Mouse (Mus musculus): ENCODE results near the gene Pla2g2d. TPM values are rescaled to one million over a fixed set of nuclear protein-coding genes. Genes with fewer than 3 reads are reported as not detected.
"Not testable (repeated sequence)": the region's sequence is repeated elsewhere in the genome, so short reads cannot be mapped to it uniquely, and the experiment has no call there.

Gene Pla2g2d
- polyA plus RNA-seq, 1 experiment from 2014 or later, result 0.41 TPM

- H3K36me3 ChIP-seq (ENCODE audit: control insufficient read depth, insufficient read depth, low read length), result no peaks in the 10 kb centered on the region
- no peaks in the 10 kb centered on the region for H3K27me3 ChIP-seq (ENCODE audit: control insufficient read depth, insufficient read depth, low read length)
- no peak overlapping the region for H3K9ac ChIP-seq (ENCODE audit: low read length)
- no peaks in the 10 kb centered on the region for H3K4me1 ChIP-seq (ENCODE audit: control insufficient read depth, insufficient read depth, low read length)
- no peak overlapping the region for H3K27ac ChIP-seq (ENCODE audit: low read depth, low read length)
- ATAC-seq (ENCODE audit: low FRiP score) (no peak), DNase-seq (ENCODE audit: low spot score, missing footprints) (no peak)
- no peak overlapping the region for H3K4me2 ChIP-seq
- no peaks in the 10 kb centered on the region for H3K9me3 ChIP-seq (ENCODE audit: control insufficient read depth, low read length)
- WGBS, result 85% methylated on average over 8 of the region's 8 CpGs
- no peak overlapping the region for H3K4me3 ChIP-seq (ENCODE audit: low read depth, low read length)
Measured at GRCm38 (mm10) chr4:138806160-138806559, 30.6 kb downstream of the Pla2g2d start.

DNA sequence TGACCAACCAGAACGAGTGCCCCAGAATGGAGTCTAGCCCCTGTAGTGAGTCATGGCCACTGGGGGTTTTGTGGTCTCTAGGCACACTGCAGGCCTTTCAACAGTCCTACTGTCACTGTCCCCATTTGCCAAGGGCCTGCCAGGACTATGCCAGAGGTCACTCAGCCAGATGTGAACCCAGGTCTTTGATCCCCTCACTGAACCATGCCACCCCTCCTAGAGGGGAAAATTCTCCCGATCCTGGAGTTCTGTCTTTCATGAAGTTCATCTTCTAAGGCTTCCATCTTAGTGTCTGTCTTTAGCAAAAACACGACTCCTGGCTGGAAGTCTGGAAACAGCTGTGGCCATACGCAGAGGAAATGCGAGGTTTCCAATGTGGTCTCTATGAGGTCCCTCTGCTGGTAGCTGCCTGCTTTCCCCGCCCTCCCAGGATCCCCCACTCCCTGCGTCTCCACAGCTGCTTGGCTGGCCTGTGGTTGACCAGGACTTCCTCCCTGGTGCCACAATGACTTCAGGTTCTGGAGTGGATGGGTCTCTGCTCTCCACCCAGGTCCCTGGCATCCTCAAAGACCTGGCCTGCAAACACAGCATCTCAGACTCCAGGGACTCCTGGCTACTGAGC lies 31.5 kb downstream of the Pla2g2d start:
- no peak overlapping the region for H3K4me3 ChIP-seq (ENCODE audit: low read depth, low read length)
- DNase-seq (ENCODE audit: low spot score, missing footprints) (no peak), ATAC-seq (ENCODE audit: low FRiP score) (no peak)
- 73% methylated on average over 7 of the region's 7 CpGs for WGBS
- no peak overlapping the region for H3K9ac ChIP-seq (ENCODE audit: low read length)
- no peak overlapping the region for H3K27ac ChIP-seq (ENCODE audit: low read depth, low read length)
- no peaks in the 10 kb centered on the region for H3K4me1 ChIP-seq (ENCODE audit: control insufficient read depth, insufficient read depth, low read length)
- no peaks in the 10 kb centered on the region for H3K9me3 ChIP-seq (ENCODE audit: control insufficient read depth, low read length)
- H3K36me3 ChIP-seq (ENCODE audit: control insufficient read depth, insufficient read depth, low read length), result no peaks in the 10 kb centered on the region
- H3K27me3 ChIP-seq (ENCODE audit: control insufficient read depth, insufficient read depth, low read length), result no peaks in the 10 kb centered on the region
- no peak overlapping the region for H3K4me2 ChIP-seq

DNA sequence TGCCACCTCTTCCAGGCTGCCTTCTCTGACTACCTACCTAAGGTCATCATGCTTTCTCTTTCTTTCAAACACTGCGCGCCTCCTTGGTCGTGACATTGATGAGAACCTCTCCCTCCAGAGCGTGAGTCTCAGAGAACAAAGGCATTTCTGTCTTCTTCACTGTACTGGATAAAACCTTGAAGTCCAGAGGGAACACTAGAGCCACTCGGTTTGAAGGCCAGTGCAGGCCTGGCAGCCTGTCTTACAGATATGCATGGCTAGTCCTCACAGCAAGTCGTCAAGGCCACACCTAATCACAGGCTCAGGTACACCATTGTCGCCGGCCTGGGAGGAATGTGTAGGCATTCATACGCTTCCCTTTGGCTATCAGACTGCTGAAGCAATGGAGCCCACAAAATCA lies 40.6 kb downstream of the Pla2g2d start:
- 86% methylated on average over 9 of the region's 9 CpGs for WGBS
- Histone ChIP-seq H3K36me3 (ENCODE audit: control insufficient read depth, insufficient read depth, low read length) (no peaks in the 10 kb centered on the region), H3K4me3 (ENCODE audit: low read depth, low read length) (no peak overlapping the region), H3K4me1 (ENCODE audit: control insufficient read depth, insufficient read depth, low read length) (peaks cover 2% of the 10 kb centered on the region; the same call in 1 of the 2 replicates), H3K27me3 (ENCODE audit: control insufficient read depth, insufficient read depth, low read length) (no peaks in the 10 kb centered on the region), H3K9ac (ENCODE audit: low read length) (no peak overlapping the region), H3K4me2 (no peak overlapping the region), H3K27ac (ENCODE audit: low read depth, low read length) (no peak overlapping the region), H3K9me3 (ENCODE audit: control insufficient read depth, low read length) (no peaks in the 10 kb centered on the region)
- ATAC-seq (ENCODE audit: low FRiP score) (no peak), DNase-seq (ENCODE audit: low spot score, missing footprints) (no peak)

DNA sequence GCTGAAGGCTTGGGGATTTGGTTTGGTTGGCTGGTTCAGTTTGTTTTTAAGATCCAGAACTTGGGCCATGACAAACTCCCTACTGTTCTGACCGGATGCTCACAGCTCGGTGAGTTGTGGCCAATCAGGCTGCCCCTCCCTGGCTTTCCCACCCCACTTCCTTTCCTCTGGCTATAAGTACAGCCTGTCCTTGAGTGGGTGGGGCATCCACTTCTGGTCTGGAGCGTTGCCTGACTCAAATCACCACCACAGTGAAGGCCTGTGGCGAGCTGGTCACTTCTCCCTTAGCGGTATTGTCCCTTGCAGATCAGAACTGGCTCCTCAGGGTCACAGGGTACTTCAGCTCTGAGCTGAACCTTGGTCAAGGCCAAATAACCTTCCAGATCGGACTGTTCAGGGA lies 42.2 kb downstream of the Pla2g2d start:
- H3K27me3 ChIP-seq (ENCODE audit: control insufficient read depth, insufficient read depth, low read length), result no peaks in the 10 kb centered on the region
- H3K36me3 ChIP-seq (ENCODE audit: control insufficient read depth, insufficient read depth, low read length), result no peaks in the 10 kb centered on the region
- WGBS, result 83% methylated on average over 6 of the region's 6 CpGs
- no peak overlapping the region for H3K4me3 ChIP-seq (ENCODE audit: low read depth, low read length)
- peaks cover 2% of the 10 kb centered on the region; the same call in 1 of the 2 replicates for H3K4me1 ChIP-seq (ENCODE audit: control insufficient read depth, insufficient read depth, low read length)
- H3K9ac ChIP-seq (ENCODE audit: low read length), result no peak overlapping the region
- no peak overlapping the region for H3K4me2 ChIP-seq
- DNase-seq (ENCODE audit: low spot score, missing footprints) (no peak), ATAC-seq (ENCODE audit: low FRiP score) (no peak)
- no peak overlapping the region for H3K27ac ChIP-seq (ENCODE audit: low read depth, low read length)
- H3K9me3 ChIP-seq (ENCODE audit: control insufficient read depth, low read length), result no peaks in the 10 kb centered on the region; the same call in 1 of the 2 replicates

DNA sequence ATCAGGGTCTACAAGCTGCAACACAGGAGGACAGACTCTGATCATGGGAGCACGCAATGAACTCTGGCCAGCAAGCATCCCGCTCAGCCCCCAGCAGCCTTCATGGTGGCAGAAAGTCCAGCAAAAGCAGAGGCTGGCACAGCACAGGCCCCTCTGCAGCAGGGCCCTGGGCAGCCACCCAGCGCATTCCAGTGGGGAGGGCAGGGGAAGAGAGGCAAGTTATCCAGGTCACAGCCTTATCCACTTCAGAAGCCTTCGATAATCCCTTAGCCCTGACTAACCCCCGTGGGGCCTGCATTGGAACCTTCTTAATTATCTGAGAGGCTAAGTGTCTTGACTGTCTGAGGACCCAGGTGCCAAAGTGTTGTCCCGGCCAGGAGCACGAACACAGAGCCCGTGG lies 43.6 kb downstream of the Pla2g2d start:
- DNase-seq (ENCODE audit: low spot score, missing footprints) (no peak), ATAC-seq (ENCODE audit: low FRiP score) (no peak)
- H3K27me3 ChIP-seq (ENCODE audit: control insufficient read depth, insufficient read depth, low read length), result no peaks in the 10 kb centered on the region
- 35% methylated on average over 8 of the region's 8 CpGs for WGBS
- H3K9ac ChIP-seq (ENCODE audit: low read length), result no peak overlapping the region
- no peaks in the 10 kb centered on the region; the same call in 1 of the 2 replicates for H3K9me3 ChIP-seq (ENCODE audit: control insufficient read depth, low read length)
- H3K27ac ChIP-seq (ENCODE audit: low read depth, low read length), result no peak overlapping the region
- no peaks in the 10 kb centered on the region for H3K36me3 ChIP-seq (ENCODE audit: control insufficient read depth, insufficient read depth, low read length)
- peaks cover 2% of the 10 kb centered on the region; the same call in 1 of the 2 replicates for H3K4me1 ChIP-seq (ENCODE audit: control insufficient read depth, insufficient read depth, low read length)
- no peak overlapping the region for H3K4me2 ChIP-seq
- no peak overlapping the region for H3K4me3 ChIP-seq (ENCODE audit: low read depth, low read length)

DNA sequence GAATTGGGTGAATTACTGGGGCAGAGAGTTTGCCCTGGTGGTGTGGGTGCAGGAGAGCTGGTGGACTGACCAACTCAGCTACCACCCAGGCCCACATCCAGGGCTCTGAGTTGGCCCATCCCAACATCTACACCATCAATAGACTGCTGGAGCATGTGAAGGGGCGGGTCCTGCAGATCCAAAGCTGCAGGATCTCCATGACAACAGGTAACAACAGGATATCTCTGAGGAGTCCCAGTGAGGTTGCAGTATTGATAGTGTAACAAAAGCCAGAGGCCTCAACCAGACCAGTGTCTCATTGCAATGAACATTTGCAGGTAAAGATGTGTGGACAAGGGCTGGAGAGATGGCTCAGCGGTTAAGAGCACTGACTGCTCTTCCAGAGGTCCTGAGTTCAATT lies 45.5 kb downstream of the Pla2g2d start:
- no peak for ATAC-seq (ENCODE audit: low FRiP score)
- no peak overlapping the region for H3K9ac ChIP-seq (ENCODE audit: low read length)
- WGBS, result 82% methylated on average over 2 of the region's 2 CpGs

DNA sequence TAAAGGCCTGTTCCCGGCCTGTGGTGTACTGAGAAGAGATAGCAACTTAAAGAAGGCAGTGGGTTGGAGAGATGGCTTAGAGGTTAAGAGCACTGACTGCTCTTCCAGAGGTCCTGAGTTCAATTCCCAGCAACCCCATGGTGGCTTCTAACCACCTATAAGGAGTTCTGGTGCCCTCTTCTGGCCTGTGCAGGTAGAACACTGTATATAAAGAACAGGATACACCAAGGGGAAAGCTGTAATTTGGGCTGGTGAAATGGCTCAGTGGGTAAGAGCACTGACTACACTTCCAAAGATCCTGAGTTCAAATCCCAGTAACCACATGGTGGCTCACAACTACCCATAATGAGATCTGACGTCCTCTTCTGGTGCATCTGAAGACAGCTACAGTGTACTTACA lies 48.6 kb downstream of the Pla2g2d start:
- not testable (repeated sequence) for H3K36me3 ChIP-seq (ENCODE audit: control insufficient read depth, insufficient read depth, low read length); H3K4me1 ChIP-seq (ENCODE audit: control insufficient read depth, insufficient read depth, low read length); DNase-seq (ENCODE audit: low spot score, missing footprints); ATAC-seq (ENCODE audit: low FRiP score); H3K4me2 ChIP-seq; H3K9ac ChIP-seq (ENCODE audit: low read length); H3K27ac ChIP-seq (ENCODE audit: low read depth, low read length); H3K27me3 ChIP-seq (ENCODE audit: control insufficient read depth, insufficient read depth, low read length); H3K9me3 ChIP-seq (ENCODE audit: control insufficient read depth, low read length); H3K4me3 ChIP-seq (ENCODE audit: low read depth, low read length)
- WGBS, result 78% methylated on average over 2 of the region's 2 CpGs

More for the DNA sequence above, 45.5 kb downstream of the Pla2g2d start:
- no peak for DNase-seq (ENCODE audit: low spot score, missing footprints)
- no peaks in the 10 kb centered on the region for H3K36me3 ChIP-seq (ENCODE audit: control insufficient read depth, insufficient read depth, low read length)
- H3K4me3 ChIP-seq (ENCODE audit: low read depth, low read length), result no peak overlapping the region
- no peak overlapping the region for H3K4me2 ChIP-seq
- H3K4me1 ChIP-seq (ENCODE audit: control insufficient read depth, insufficient read depth, low read length), result peaks cover 2% of the 10 kb centered on the region; the same call in 1 of the 2 replicates
- no peaks in the 10 kb centered on the region; the same call in 1 of the 2 replicates for H3K9me3 ChIP-seq (ENCODE audit: control insufficient read depth, low read length)
- no peaks in the 10 kb centered on the region for H3K27me3 ChIP-seq (ENCODE audit: control insufficient read depth, insufficient read depth, low read length)
- H3K27ac ChIP-seq (ENCODE audit: low read depth, low read length), result no peak overlapping the region

DNA sequence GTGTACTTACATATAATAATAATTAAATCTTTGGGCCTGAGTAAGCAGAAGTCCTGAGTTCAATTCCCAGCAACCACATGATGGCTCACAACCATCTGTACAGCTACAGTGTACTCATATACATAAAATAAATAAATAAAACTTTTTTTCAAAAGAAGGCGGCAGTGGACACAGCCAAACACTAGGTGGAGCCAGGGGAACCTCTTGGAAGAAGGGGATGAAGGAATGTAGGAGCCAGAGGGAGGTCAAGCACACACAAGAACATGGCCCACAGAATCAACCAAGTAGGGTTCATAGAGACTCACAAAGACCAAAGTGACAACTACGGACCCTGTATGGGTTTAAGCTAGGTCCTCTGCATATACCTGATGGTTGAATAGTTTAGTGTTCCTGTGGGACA lies 49.1 kb downstream of the Pla2g2d start:
- Histone ChIP-seq H3K9me3 (ENCODE audit: control insufficient read depth, low read length) (no peaks in the 10 kb centered on the region; the same call in 1 of the 2 replicates), H3K27ac (ENCODE audit: low read depth, low read length) (no peak overlapping the region), H3K36me3 (ENCODE audit: control insufficient read depth, insufficient read depth, low read length) (no peaks in the 10 kb centered on the region), H3K9ac (ENCODE audit: low read length) (no peak overlapping the region), H3K4me2 (no peak overlapping the region), H3K4me1 (ENCODE audit: control insufficient read depth, insufficient read depth, low read length) (no peaks in the 10 kb centered on the region), H3K27me3 (ENCODE audit: control insufficient read depth, insufficient read depth, low read length) (no peaks in the 10 kb centered on the region), H3K4me3 (ENCODE audit: low read depth, low read length) (no peak overlapping the region)
- ATAC-seq (ENCODE audit: low FRiP score), result no peak
- no peak for DNase-seq (ENCODE audit: low spot score, missing footprints)
- 81% methylated on average over 2 of the region's 2 CpGs for WGBS

- ATAC-seq (ENCODE audit: low FRiP score) (no peak), DNase-seq (ENCODE audit: low spot score, missing footprints) (no peak)
- Histone ChIP-seq H3K4me1 (ENCODE audit: control insufficient read depth, insufficient read depth, low read length) (no peaks in the 10 kb centered on the region), H3K4me2 (no peak overlapping the region), H3K27ac (ENCODE audit: low read depth, low read length) (no peak overlapping the region), H3K9ac (ENCODE audit: low read length) (no peak overlapping the region), H3K4me3 (ENCODE audit: low read depth, low read length) (no peak overlapping the region), H3K9me3 (ENCODE audit: control insufficient read depth, low read length) (no peaks in the 10 kb centered on the region; the same call in 1 of the 2 replicates), H3K36me3 (ENCODE audit: control insufficient read depth, insufficient read depth, low read length) (no peaks in the 10 kb centered on the region), H3K27me3 (ENCODE audit: control insufficient read depth, insufficient read depth, low read length) (no peaks in the 10 kb centered on the region)
- WGBS, result 72% methylated on average over 18 of the region's 18 CpGs
Measured at GRCm38 (mm10) chr4:138825751-138826567, 50.4 kb downstream of the Pla2g2d start.

All from midbrain, embryonic 11.5 days (tissue).